Mouse (Mus musculus) intestine, postnatal 0 days (tissue): ENCODE results near the gene Itpka. TPM values are rescaled to one million over a fixed set of nuclear protein-coding genes. Genes with fewer than 3 reads are reported as not detected.

Experiments
- ATAC-seq: fragments of 200-750 bp; cut with Nextera tagmentation; 2 replicates; pipeline ENCODE4 v1.8.0; 2017; ENCODE audit warnings: mild to moderate bottlenecking, moderate TSS enrichment, moderate library complexity
- H3K27ac ChIP-seq: fragments of 300-500 bp; sonication (generic); 2 replicates; pipeline ENCODE4 v1.5.1; 2014; ENCODE audit warnings: mild to moderate bottlenecking, low read depth, low read length, moderate library complexity
- H3K27me3 ChIP-seq: fragments of 300-500 bp; sonication (generic); replicated peaks from 2 replicates; pipeline ENCODE4 v1.6.1; 2014; ENCODE audit warnings: low read length, mixed read lengths; ENCODE audit not compliant: control insufficient read depth, insufficient read depth
- H3K36me3 ChIP-seq: fragments of 300-500 bp; sonication (generic); 2 replicates; pipeline ENCODE4 v1.6.1; 2014; ENCODE audit warnings: mild to moderate bottlenecking, moderate library complexity; ENCODE audit not compliant: control insufficient read depth, insufficient read depth
- H3K4me1 ChIP-seq: fragments of 300-500 bp; sonication (generic); replicated peaks from 2 replicates; pipeline ENCODE4 v1.6.1; 2014; ENCODE audit warnings: antibody characterized with exemption, low read length, mixed read lengths; ENCODE audit not compliant: control insufficient read depth, insufficient read depth
- H3K4me2 ChIP-seq: fragments of 300-500 bp; sonication (generic); replicated peaks from 2 replicates; pipeline ENCODE4 v1.6.1; 2014; ENCODE audit warnings: low read depth, mild to moderate bottlenecking, moderate library complexity
- H3K4me3 ChIP-seq: fragments of 300-500 bp; sonication (generic); 2 replicates; pipeline ENCODE4 v1.5.1; 2014; ENCODE audit warnings: low read depth, low read length
- H3K9ac ChIP-seq: fragments of 300-500 bp; sonication (generic); 2 replicates; pipeline ENCODE4 v1.6.1; 2014; ENCODE audit warnings: mild to moderate bottlenecking, low read depth, low read length
- H3K9me3 ChIP-seq: fragments of 300-500 bp; sonication (generic); 2 replicates; pipeline ENCODE4 v1.6.1; 2016; ENCODE audit warnings: mixed run types; ENCODE audit not compliant: control insufficient read depth
- CTCF ChIP-seq: sonication (generic); IDR thresholded peaks from 2 replicates; pipeline ENCODE4 v1.5.1; 2016; ENCODE audit warnings: low read depth, mild to moderate bottlenecking, control low read depth, antibody characterized with exemption, moderate library complexity
- WGBS: fragments of 180-500 bp; shearing (Covaris S2); extraction: QIAGEN DNeasy Blood & Tissue Kit; methylation state at CpG from one replicate; pipeline ENCODE4 v1.1.7; 2014; 5-methylcytosine and 5-hydroxymethylcytosine counted together
- polyA plus RNA-seq: library from polyadenylated mRNA; unstranded; fragments of >200 nt; fragmentation: Nextera tagmentation; extraction: Ambion mirVana; gene quantifications from 2 replicates; pipeline ENCODE4 v1.2.1, GENCODE M21; 2015

The Itpka gene
- polyA plus RNA-seq, 1 experiment from 2014 or later, result 5.3 TPM

DNA sequence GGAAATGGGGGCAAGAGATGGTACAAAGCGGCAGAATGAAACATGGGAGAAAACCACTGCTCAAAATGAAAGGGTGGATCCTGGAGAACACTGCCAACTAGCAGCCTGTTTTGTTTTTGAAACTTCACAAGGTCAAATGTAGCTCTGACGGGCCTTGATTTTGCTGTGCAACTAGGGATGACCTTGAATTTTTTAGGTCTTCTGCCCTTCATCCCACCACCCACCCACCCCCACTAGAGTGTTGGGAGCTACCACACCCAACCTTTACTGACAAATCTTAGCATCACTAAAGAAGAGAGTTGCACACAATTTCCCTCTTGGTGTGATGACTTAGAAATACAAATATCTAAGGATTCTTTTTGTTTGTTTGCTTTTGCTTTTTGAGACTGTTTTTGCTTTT, 47.9 kb downstream of the Itpka start:
- ATAC-seq, result no peak
- Histone ChIP-seq H3K4me1 (no peaks in the 10 kb centered on the region), H3K27ac (no peak overlapping the region), H3K9me3 (no peaks in the 10 kb centered on the region), H3K27me3 (no peaks in the 10 kb centered on the region), H3K36me3 (no peaks in the 10 kb centered on the region), H3K4me3 (no peak overlapping the region), H3K9ac (no peak overlapping the region), H3K4me2 (no peak overlapping the region)
- no peak for TF ChIP-seq CTCF
- 92% methylated on average over 2 of the region's 2 CpGs for WGBS

DNA sequence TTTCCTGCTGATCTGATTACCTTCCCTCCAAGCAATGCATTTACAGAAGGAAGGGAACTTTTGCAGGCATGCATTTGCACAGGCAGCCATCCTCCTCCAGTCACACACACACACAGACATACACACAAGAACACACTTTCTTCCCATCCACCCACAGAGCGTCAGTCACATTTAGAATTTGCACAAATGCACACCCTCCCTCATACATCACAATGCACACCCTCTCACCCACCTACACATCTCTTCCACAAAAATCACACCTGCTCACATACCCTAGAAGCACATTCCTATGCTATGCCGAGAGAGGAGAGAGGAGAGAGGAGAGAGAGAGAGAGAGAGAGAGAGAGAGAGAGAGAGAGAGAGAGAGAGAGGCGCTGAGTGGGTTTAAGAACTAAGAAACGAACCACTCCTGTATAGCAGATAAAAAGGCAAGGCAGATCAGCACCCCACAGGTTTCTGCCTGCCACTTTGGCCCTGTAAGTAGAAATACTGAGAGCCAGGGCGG, 55.2 kb downstream of the Itpka start, which contains the start of gene Tyro3:
Gene Tyro3, plus strand, starts transcription at position 455 of the 505 bp plus-strand sequence.
- no peak for TF ChIP-seq CTCF
- no peaks in the 10 kb centered on the region for H3K36me3 ChIP-seq
- no peak within 1 kb of the TSS for H3K27ac ChIP-seq
- no peaks in the 10 kb centered on the region; the same call in 1 of the 2 replicates for H3K27me3 ChIP-seq
- WGBS, result 84% methylated on average over 5 of the region's 5 CpGs
- H3K4me3 ChIP-seq, result no peak within 1 kb of the TSS
- no peak within 1 kb of the TSS for H3K9ac ChIP-seq
- no peak for ATAC-seq
- H3K4me1 ChIP-seq, result no peaks in the 10 kb centered on the region
- 0 out of 2 replicates have a peak within 1 kb of the TSS, but pooled peaks have one; percentile 3 for H3K4me2 ChIP-seq
- no peaks in the 10 kb centered on the region for H3K9me3 ChIP-seq

DNA sequence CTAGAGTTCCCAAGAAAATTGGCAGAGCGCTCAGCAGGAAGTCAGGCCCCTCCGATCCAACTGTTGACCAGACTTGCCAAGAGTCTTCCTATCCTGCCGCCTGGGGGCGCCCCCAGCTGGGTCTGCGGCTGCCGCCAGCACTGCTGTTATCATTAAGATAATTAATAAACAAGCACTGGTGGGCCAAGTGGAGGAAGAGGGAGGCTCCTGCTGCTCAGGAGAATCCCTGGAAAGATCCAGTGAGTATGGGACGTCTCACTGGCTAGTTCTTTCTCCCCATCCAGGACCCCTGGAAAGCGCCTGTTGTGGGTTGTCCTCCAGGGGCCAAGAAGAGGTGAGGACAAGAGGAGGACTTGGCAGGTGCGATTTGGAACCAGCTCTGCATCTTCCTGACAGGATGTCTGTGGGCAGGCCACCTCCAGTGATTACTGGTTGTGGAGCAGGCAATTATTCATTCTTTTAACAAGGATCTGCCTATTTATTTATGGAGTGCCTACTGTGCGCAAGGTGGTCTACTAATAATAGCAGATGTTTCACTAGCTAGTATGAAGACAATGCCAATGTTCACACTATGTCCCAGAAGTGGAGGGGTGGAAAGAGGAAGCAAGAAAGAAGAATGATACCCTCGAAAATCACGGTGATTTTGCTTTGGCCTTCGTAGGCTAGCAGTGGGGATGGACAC, 56.2 kb downstream of the Itpka start:
- H3K9me3 ChIP-seq, result no peaks in the 10 kb centered on the region
- WGBS, result 16% methylated on average over 13 of the region's 13 CpGs
- H3K4me1 ChIP-seq, result no peaks in the 10 kb centered on the region
- no peaks in the 10 kb centered on the region; the same call in 1 of the 2 replicates for H3K27me3 ChIP-seq
- ATAC-seq, result no peak
- 0 out of 2 replicates have a peak, but pooled peaks cover 5% of the 10 kb centered on the region for H3K36me3 ChIP-seq
- H3K4me2 ChIP-seq, result peak overlapping the region; percentile 100
- no peak overlapping the region for H3K4me3 ChIP-seq
- no peak overlapping the region for H3K27ac ChIP-seq
- no peak overlapping the region for H3K9ac ChIP-seq
- peak; percentile 78 for TF ChIP-seq CTCF

DNA sequence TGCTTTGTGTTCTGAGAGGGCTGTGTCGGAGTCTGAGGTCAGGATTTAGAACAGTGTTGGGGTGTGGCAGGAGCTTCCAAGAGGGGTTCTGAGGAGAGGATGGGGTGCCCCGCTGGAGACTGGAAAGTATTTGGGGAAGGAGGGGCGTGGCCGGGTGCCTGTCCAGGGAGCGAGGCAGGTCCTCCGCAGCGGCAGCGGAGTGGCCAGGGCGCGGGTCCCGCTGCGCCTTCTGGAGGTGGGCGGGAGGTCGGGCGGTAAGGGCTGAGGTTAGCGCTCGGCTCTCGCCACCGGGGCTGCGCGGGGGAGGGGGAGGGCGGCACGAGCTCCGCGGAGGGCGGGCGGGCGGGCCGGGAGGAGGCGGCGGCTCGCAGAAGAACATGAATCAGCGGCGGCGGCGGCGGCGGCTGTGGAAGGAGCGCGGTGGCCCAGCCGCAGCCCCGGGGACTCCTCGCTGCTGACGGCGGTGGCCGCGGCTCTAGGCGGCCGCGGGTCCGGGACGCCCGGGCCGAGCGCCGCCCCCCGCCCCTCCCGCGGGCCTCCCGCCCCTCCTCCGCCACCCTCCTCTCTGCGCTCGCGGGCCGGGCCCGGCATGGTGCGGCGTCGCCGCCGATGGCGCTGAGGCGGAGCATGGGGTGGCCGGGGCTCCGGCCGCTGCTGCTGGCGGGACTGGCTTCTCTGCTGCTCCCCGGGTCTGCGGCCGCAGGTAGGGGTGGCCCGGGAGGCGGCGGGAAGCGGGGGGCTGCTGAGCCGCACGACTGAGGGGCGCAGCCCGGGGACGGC, 57.2 kb downstream of the Itpka start:
- Histone ChIP-seq H3K27ac (no peak overlapping the region), H3K27me3 (no peaks in the 10 kb centered on the region; the same call in 1 of the 2 replicates), H3K9me3 (no peaks in the 10 kb centered on the region), H3K36me3 (0 out of 2 replicates have a peak, but pooled peaks cover 5% of the 10 kb centered on the region), H3K4me1 (no peaks in the 10 kb centered on the region), H3K9ac (peak overlapping the region; percentile 66), H3K4me3 (peak overlapping the region; percentile 73), H3K4me2 (peak overlapping the region; percentile 100)
- ATAC-seq, result peak; percentile 68
- WGBS, result 0% methylated on average over 55 of the region's 89 CpGs
- TF ChIP-seq CTCF, result no peak

DNA sequence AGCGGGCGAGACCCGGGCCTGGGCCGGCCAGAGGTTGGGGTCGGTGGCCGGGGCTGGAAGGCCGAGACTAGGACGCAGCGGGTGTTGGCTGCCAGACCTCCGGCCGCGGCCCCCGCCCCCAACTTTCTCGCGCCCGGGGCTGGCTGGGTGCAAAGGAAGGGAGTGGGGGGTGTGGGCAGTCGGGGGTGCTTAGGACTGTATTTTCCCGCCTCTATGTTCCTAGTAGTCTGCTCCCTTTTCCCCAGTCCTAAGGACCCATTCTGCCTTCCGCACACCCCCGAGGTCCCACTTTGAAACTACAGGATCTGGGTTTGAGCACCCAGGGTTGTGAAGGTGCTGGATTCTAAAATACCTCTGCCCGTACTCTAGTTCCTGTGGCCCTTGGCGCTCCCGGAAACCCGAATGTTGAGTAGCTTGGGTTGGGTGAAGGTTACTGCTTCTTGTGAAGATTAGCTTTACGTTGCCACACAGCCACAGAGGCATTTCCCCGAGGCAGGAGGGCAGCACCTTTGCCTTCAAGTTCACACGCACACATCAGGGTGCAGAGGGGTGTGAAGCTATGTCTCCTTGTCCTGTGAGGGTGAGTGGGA, 57.9 kb downstream of the Itpka start:
- no peaks in the 10 kb centered on the region for H3K9me3 ChIP-seq
- no peaks in the 10 kb centered on the region; the same call in 1 of the 2 replicates for H3K27me3 ChIP-seq
- H3K27ac ChIP-seq, result no peak overlapping the region
- no peak for TF ChIP-seq CTCF
- WGBS, result 1% methylated on average over 27 of the region's 27 CpGs
- peak; percentile 46 for ATAC-seq
- H3K4me3 ChIP-seq, result peak overlapping the region; percentile 73
- peak overlapping the region; percentile 100 for H3K4me2 ChIP-seq
- H3K36me3 ChIP-seq, result 0 out of 2 replicates have a peak, but pooled peaks cover 5% of the 10 kb centered on the region
- no peaks in the 10 kb centered on the region for H3K4me1 ChIP-seq
- H3K9ac ChIP-seq, result peak overlapping the region; percentile 66

Other genes starting within 250 kb of the Itpka start
- 0.38 TPM in 2 replicates for gene Exd1, start 194.7 kb upstream of the Itpka start, polyA plus RNA-seq
- gene Chp1, start 194.6 kb upstream of the Itpka start, polyA plus RNA-seq, result 73.2 and 76.1 TPM in 2 replicates
- 15.6 and 18.7 TPM in 2 replicates for gene Nusap1, start 124.0 kb upstream of the Itpka start, polyA plus RNA-seq
- 6.6 and 6.7 TPM in 2 replicates for gene Oip5, start 123.9 kb upstream of the Itpka start, polyA plus RNA-seq
- 24.3 and 26.6 TPM in 2 replicates for gene Ndufaf1, start 79.5 kb upstream of the Itpka start, polyA plus RNA-seq
- 29.4 and 32.1 TPM in 2 replicates for gene Rtf1, start 67.3 kb upstream of the Itpka start, polyA plus RNA-seq
- gene Ltk, start 18.1 kb downstream of the Itpka start, polyA plus RNA-seq, result 1.5 and 1.6 TPM in 2 replicates
- 8.2 and 10.7 TPM in 2 replicates for gene Rpap1, start 45.2 kb downstream of the Itpka start, polyA plus RNA-seq
- 4.5 and 5.6 TPM in 2 replicates for gene Tyro3, start 55.4 kb downstream of the Itpka start, polyA plus RNA-seq
- 8.9 and 11.2 TPM in 2 replicates for gene Mga, start 154.9 kb downstream of the Itpka start, polyA plus RNA-seq
- 1.5 and 1.6 TPM in 2 replicates for gene Mapkbp1, start 230.4 kb downstream of the Itpka start, polyA plus RNA-seq